Mouse (Mus musculus): ENCODE measurements around the gene Dgkb.
A peak's percentile ranks its signal among the peaks of the same experiment; 100 is the strongest.

The Dgkb gene

DNA sequence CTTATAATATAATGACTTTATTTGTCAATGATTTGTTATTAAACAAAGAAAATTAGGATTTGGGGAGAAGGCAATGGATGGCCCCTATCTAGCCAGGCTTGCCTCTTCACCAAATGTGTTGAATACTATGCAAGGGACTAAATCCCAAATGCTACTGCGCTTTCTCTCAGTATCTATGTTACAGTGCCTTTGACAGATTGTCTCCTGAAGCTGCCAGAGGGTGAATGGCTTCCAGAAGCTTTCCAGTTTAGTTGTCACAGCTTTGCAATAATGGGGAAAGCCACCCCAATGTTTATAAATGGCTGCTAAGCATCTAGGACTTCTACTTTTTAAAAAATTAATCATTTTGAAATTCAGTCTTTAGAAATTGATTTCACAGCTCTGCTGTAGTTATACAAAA lies 175.7 kb downstream of the Dgkb start:
- DNase-seq (ENCODE audit: extremely low spot score, low read depth, low spot score) = no peak

DNA sequence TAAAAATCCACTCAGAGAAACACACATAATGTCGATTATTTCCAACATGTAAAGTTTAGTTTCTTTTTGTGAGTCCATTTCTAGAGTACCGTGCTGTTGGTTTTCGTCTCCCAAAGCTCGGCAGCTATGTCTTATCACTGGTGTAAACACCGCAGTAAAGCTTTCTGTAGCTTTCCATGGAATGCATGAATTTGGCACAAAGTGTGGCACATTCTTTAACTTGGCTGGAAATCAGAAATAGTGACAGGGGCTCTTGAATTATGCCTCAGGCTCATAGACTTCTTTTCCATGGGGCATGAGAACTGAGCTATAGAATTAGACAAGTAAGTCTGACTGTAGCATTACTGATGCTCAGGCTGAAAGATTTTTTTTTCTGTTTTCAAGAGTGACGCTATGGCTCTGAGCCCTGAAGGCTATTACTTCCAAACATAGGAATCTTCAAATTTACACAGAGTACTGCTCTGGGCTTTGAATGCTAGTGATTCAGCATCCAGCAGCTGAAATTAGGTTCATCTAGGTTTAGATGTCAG lies 179.0 kb downstream of the Dgkb start:
- DNase-seq (ENCODE audit: extremely low spot score, low read depth, low spot score) = no peak

DNA sequence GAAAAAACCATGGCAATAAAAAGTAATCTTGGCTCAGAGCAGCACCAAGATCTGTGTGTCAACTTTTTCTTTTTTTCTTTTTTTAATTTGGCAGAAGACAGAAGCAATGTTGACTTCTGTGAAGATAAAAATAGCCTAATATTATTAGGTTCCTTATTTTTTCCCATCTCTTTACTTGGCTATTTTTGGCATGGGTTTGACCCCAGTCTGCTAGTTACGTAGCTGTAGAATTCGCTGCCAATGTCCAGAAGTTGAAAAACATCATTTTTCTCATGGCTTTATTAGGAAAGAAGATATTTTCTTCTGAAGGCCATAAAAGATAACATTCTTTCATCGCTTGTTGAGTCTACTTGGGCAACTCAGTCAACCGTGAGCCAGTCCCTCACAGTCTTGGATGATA lies 200.1 kb downstream of the Dgkb start:
- no peak for DNase-seq (ENCODE audit: extremely low spot score, low read depth, low spot score)

DNA sequence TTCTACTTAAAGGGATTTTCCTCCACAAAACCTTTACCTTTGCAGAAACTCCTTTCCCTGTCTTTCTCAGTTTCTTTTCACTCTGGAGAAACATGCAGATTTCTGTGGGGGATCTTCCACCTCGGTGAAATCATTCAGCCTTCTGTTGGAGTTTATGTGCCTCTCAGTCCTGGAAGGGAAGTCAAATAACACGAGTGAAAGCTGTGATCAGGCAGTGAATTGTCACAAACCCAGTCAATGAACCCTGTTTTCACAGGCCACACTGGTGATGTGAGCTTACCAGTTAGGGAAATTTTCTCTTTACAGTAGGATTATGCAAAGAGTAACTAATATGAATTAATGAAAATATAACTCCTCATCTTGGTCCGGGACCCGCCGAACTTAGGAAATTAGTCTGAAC lies 229.7 kb downstream of the Dgkb start:
- no peak for DNase-seq (ENCODE audit: extremely low spot score, low read depth, low spot score)

DNA sequence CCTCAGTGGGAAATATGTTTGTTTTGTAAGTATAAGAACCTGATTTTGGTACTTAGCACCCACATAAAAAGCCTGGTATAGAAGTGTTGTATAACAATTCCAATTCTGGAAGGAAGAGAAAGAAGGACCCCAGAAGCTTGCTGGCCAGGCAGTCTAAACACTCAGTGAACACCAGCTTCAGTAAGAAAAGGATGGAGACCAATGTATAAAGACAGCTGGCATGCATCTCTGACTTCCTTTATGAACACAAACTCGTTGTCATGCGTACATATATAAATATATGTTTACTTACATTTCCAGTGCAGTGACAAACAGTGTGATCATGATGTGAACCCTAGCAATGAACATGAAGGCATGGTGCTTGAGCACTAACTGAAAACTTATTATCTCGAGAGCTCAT lies 270.7 kb downstream of the Dgkb start:
- DNase-seq (ENCODE audit: extremely low spot score, low read depth, low spot score) = no peak

DNA sequence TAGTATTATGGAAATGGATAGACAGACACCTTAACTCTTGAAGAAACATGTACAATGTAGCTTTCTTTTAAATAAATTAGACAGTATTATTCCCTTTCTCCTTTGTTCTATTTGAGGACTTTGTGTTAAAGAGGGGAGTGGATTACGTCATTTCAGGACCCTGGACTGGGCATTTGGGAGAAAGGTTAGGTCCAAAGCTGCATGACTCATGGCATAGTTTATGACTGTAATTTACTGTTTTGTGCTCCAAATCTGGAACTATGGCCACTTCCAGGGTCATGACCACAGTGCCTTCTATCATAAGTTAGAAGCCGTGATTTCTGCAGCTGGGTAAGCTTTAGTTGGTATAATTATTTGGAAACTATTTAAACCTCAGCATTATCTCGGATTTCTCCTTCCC lies 294.4 kb downstream of the Dgkb start:
- no peak for DNase-seq (ENCODE audit: extremely low spot score, low read depth, low spot score)

DNA sequence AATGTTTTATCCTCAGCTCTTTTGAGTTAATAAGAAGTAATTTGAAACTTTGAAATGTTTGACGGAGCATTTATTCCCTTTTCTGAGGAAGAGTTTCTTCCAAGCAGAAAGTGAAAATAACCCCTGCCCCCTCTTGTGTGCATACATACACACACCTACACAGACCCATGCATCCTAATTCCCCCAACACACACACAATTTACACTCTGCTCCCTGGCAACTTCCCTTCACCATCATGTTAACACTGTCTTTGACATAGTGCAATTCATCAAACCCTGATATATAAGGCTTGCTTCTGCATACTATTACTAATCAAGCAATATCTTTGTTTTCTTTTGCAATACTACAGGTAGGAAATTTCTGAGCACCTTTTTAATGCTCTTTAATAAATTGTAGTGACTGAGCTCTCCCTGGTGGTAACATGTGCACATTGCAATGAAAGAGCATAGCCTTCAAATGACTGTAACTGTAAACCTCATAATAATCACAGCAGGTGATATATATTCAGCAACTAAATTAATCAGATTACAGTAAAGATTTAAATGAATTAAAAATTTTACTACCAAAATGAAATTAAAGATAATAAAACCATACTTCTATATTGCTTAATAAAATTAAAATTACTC lies 297.6 kb downstream of the Dgkb start:
- no peak for DNase-seq (ENCODE audit: extremely low spot score, low read depth, low spot score)

DNA sequence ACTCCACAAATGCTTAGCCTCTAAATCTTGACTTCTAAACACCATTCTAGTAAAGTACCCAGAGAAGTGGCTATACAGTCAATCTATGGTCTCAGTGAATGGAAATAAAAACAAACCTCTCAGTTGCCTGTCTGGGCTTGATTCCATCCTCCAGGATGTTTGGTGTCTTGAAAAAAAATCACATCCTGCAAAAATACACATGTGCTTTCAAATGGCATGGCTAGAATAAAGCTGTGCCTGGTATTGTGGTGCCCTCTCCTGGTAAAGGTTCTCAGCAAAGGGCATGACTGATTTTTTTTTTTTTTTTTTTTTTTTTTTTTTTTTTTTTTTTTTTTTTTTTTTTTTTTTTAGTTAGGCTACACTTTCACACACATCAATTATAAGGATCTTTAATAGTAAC lies 306.0 kb downstream of the Dgkb start:
- DNase-seq (ENCODE audit: extremely low spot score, low read depth, low spot score) = no peak

DNA sequence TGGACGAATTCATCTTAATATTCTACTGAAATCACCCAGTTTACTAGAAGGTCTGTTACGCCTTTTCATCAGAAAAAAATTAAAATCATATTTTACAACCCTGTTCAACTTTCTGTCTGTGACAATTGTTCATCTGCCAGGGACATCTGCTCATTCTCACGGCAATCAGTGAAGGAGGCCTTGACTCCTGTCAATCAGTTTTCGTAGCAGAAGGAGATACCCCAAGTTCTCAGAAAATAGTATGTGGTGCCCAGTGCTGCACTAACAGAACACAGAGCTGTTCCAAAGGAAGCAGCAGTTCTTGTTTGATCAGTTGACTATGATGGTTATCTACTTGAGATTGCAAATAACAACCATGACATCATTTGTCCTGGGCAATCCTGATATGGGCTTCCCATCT lies 307.8 kb downstream of the Dgkb start:
- no peak for DNase-seq (ENCODE audit: extremely low spot score, low read depth, low spot score)

DNA sequence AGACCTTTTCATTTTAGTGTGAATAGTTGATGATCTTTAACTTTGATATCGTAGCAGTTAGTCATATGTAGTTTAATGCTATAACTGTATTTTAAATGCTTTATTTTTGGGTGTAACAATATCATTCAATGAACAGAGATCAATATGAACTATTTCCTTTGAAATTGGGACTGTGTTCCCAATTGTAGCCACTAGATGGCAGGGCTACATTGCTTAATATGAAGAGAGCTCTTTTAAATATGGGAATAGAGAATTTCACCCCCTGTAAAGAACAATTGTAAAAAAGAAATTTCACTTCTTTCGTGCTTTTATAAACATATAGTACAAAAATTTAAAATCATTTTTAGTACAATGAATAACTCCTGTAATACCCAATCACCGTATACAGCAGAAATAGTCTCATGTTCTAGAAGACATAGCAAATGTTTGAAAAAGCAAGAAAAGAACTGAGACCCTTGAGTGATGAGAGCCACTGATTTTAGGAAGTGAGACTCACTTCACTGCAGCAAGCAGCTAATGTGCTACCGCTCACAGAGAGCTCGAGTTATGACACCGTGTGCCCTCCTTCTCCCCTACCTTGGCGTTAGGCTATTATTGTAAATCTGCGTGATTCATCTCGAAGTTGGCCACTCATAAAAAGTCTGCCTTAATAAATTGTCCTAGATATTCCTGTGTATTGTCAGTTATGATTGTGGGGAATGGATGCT lies 312.8 kb downstream of the Dgkb start:
- DNase-seq (ENCODE audit: extremely low spot score, low read depth, low spot score) = no peak

DNA sequence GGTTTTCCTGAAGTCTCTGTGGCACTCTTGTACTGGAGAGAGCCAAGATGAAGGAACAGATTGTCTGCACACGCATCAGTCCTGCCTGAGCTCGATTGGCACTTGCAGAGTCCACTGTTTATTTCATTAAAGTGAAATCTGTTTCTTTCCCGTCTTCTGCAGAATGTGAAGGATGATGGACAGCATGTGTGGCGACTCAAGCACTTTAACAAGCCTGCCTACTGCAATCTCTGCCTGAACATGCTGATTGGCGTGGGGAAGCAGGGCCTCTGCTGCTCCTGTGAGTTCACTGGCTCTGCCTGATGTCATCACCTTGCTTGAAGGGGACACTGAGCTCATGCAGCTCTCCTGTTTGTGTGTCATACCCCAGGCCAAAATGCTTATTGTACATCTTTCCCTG lies 318.9 kb downstream of the Dgkb start:
- DNase-seq (ENCODE audit: extremely low spot score, low read depth, low spot score) = no peak

DNA sequence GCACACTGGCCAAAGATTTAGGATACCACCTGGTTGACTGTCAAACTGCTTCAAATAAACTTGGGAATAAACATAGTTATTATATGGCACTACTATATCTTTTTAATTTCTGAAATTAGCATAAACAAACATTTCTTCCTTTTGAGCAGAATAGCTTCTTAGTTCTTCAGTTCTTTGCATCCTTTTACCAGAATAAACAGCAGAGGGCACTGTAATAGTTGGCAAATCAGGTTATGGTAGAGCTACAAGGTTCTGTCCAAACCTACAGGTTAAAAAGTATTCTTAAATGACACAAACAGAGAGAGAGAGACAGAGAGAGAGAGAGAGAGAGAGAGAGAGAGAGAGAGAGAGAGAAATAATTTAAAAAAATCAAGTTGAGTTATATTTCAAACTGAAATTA lies 322.5 kb downstream of the Dgkb start:
- DNase-seq (ENCODE audit: extremely low spot score, low read depth, low spot score) = no peak

DNA sequence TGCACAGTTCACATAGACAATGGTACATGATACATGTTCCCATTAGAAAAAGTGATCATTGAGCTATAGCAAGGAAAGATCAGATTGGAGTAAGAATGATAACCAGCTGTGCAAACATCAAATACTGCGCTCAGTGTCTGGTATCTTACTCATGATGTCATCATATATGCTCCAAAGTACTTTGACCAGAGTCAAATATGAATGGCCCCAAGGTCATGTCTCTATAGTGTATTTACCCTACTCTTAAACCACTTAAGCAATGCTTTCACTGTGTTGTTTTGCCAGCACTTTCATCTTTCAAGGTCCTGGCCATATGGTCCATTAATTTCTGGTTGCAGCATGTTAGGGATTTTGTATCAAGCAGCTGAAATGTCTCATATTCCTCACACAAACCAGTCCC lies 415.1 kb downstream of the Dgkb start:
- DNase-seq (ENCODE audit: extremely low spot score, low read depth, low spot score) = no peak

DNA sequence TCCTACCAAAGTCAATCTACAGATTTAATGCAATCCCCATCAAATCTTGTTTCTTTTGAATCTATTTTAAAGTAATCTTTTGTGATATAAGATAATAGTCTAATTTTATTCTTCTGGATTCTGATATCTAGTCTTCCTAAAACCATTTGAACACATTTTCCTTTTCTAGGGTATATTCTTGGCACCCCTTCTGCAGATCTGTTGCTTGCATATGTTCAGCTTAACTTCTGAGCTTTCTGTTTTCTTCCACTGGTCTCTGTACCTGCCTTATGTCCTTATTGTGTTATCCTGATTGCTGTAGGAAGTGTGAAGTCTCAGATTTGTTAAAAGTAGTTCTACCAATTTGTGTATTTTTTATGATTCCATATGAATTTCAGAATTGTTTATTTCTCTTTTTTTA lies 451.3 kb downstream of the Dgkb start:
- no peak for DNase-seq (ENCODE audit: extremely low spot score, low read depth, low spot score)

DNA sequence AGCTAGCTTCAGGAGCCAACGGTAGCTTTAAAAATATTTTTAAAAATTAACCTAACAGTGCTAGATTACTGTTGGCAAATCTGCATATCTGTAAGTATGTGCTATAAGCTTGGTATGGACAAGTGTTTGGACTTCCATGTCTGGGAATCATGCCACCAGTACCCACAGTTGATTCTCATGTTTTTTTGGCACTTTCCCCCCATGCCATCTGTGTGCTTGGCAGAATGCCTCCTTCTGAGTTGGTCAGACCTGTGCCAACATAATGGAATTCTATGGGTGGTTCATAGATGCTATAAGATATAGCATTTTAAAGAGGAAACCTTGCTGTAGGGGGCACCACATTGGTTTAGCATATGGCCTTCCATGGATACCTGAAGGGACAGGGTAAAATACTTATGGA lies 484.0 kb downstream of the Dgkb start:
- no peak for DNase-seq (ENCODE audit: extremely low spot score, low read depth, low spot score)

DNA sequence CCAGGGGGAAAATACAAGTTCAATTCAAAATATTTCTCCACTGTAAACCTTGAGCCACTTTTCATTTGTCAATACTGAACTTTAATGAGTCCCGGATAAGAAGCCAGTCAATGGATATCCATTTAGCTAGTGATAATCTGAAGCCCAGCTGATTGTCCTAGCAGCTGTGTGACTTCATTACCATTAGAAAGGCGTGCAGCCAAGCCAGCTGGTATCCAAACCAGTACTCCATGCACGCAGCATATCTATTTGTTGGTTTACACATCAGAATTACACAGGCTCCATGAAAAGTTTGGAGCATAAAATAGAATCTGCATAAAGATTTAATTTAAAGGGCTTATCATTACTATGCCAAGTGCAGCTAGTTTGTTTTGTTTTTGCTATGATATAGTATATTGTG lies 486.3 kb downstream of the Dgkb start:
- no peak for DNase-seq (ENCODE audit: extremely low spot score, low read depth, low spot score)

DNA sequence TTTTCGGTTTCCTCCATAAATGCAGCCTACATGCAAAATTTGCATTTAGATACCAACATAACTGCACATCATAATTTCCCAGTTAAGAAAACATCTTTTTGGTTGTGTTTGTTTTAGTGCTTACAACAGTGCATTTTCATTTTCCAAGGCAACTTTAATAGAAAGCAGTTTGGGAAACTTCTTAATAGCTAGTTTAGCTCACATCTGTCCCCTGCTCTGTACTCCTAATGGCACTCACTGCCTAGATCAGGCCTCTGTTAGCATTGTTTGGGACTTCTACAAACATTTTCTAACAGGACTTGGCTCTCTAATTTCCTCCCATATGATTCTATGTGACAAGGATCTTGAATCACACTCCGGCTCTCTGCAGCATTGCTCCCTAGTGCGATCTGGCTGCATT lies 486.7 kb downstream of the Dgkb start:
- no peak for DNase-seq (ENCODE audit: extremely low spot score, low read depth, low spot score)

DNA sequence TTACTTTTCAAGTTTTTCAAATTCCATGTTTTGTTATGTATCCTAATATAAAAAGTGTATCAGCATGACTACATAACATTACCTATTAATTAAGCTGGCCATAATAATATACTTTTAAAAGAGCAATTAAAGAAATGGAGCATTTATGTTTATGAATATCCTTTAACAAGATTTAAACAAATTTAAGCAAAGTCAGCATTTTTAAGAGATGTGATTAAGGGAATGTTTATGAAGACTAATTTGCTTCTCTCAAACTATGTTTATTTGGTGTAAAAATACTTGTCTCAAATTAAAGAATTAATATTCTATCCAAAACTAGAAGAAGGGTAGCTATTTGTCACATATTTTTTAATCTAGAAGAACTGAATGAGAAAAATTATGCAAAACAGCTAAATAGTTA lies 492.4 kb downstream of the Dgkb start:
- DNase-seq (ENCODE audit: extremely low spot score, low read depth, low spot score) = no peak

DNA sequence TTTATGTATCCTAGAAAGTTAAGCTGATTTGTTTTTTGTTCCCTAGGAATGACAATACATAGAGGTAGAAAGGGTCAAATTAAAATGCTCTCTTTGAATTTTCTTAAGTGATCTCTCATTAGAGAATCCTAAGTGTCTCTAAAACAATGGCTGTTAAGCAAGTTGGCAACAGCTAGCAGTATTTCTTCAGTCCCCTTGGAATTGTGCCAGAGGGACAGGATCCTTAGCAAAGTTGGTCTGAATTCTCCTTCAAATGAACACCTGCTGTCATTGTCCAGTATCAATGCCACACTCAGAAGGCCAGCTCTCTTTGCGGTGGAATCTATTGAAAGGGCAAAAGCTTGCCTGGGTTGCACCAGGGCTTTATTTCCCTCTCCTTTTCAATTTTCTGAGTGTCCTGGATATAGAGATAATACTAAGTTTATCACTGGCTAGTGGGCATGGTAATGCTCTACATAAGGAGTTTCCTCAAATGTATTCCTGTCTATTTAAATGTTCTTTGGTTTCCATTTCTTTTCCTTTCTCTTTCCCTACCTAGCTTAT lies 510.3 kb downstream of the Dgkb start:
- DNase-seq (ENCODE audit: extremely low spot score, low read depth, low spot score) = no peak

DNA sequence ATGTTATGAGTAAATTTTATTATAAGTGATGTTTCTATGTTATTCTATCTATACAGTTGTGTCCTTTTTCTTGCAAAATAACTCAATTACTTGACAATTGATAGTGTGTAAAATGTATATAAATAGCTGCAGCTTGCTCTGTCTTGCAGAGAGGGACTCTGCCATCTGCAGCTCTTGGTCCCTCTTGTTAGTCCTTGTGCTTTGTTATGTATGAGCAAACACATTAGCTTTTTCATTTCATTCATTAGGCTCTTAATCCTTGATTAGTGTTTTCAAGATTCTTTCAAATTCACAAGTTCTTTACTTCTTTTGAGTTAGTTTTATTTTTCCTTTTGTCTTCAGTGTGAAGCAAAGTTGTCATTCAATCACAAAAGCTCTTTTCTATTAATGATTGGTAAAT lies 511.3 kb downstream of the Dgkb start:
- DNase-seq (ENCODE audit: extremely low spot score, low read depth, low spot score) = no peak

DNA sequence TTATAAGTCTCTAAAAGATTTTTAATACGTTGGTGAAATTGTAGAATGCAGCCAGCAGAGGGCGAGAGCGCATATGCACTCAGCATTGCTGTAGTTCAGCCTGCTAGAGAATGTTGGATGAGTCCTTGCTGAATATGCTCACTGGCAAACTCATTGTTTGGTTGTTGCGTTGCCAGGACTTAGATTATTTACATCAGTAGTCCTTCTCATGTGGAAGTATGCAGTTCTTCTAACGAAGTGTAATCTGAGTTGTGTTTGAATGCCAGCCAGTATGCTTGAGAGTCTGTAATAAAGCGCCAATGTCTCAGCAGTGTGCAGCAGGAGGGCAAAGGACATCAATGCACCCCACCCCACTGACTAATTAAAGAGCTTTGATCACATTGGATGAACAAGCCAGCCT lies 525.1 kb downstream of the Dgkb start:
- peak; percentile 14 for DNase-seq (ENCODE audit: extremely low spot score, low read depth, low spot score)

DNA sequence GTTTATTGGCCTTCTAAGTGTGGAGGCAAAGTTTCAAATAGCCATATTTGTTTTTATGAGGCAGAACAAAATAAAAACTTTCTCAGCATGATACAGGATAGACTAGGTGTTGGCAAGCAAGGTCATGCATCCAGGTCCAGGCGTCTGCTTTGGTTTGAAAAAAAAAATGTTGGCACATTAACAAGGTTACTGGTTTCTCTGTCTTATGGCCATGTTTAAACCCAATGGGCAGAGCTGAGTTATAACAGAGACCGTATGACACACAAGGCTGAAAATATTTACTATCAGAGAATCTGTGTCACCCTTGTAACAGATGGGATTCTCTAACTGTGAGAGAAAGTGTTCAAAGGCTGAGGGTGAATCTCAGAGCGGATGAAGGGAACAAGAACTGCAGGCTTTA lies 535.0 kb downstream of the Dgkb start:
- DNase-seq (ENCODE audit: extremely low spot score, low read depth, low spot score) = no peak

DNA sequence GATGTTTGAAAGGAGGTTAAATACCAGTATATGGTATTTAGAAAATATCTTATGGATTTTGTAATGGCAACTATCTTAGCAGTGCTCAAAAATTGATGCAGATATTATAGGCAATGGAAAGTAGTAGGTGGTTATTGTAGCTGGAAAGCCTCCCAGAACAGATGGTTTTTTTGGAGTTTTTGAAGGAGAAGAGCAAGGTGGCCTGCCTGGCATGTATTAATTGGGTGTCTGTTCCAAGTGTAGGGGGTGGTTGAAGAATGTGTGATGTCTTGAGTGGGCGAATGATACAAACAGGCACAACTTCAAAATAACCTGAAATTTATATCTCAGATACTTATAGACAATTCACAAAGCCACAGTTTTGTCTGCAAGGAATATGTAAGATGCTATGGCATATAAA lies 538.9 kb downstream of the Dgkb start:
- DNase-seq (ENCODE audit: extremely low spot score, low read depth, low spot score) = no peak
